Mouse (Mus musculus) granulocyte monocyte progenitor cell, adult 5-6 weeks (primary cell): ENCODE data around the gene Tmbim4. TPM values are rescaled to one million over a fixed set of nuclear protein-coding genes. Genes with fewer than 3 reads are reported as not detected.

Experiments used
- ATAC-seq: replicated peaks from 2 replicates; pipeline ENCODE4 v1.8.0; 2016; ENCODE audit warnings: mild to moderate bottlenecking, moderate TSS enrichment, inconsistent platforms; ENCODE audit not compliant: poor library complexity, severe bottlenecking
- total RNA-seq, 2 experiments: library from RNA; stranded (forward) in 1 of 2; stranded (reverse) in 1 of 2; fragments of 200-712, 200-1000 nt in 1 of 2; fragments of >200 nt in 1 of 2; fragmentation: Nextera tagmentation in 1 of 2; gene quantifications; 2 replicates each; pipeline ENCODE4 v1.2.3; 2014 to 2017

Tmbim4 gene
- total RNA-seq (2014; fragmentation: Nextera tagmentation), result 87.9 and 100 TPM in 2 replicates
- 100 and 140 TPM in 2 replicates for total RNA-seq (2017)

GRCm38 (mm10) chr10:120201131-120201921, at the start of gene Tmbim4:
TSS of gene Tmbim4 (plus strand) at chr10:120201590.
- peak; percentile 70 for ATAC-seq

- no peak for ATAC-seq
These were observed 49.7 kb upstream of the Tmbim4 start for GRCm38 (mm10) chr10:120151672-120152071.

- ATAC-seq, result no peak
These were observed 47.5 kb upstream of the Tmbim4 start for GRCm38 (mm10) chr10:120153911-120154310.

GRCm38 (mm10) chr10:120160533-120160932, 40.9 kb upstream of the Tmbim4 start:
- ATAC-seq, result no peak

- peak; percentile 18; the same call in 1 of the 2 replicates for ATAC-seq
These were observed 38.5 kb upstream of the Tmbim4 start for GRCm38 (mm10) chr10:120162840-120163239.

- ATAC-seq, result peak; percentile 87
These were observed 37.9 kb upstream of the Tmbim4 start for GRCm38 (mm10) chr10:120163490-120163889.

GRCm38 (mm10) chr10:120164931-120165792, 36.2 kb upstream of the Tmbim4 start:
- ATAC-seq, result no peak

GRCm38 (mm10) chr10:120165793-120166503, 35.4 kb upstream of the Tmbim4 start:
- no peak for ATAC-seq

- ATAC-seq, result peak; percentile 45
These were observed 33.3 kb upstream of the Tmbim4 start for GRCm38 (mm10) chr10:120168070-120168469.

GRCm38 (mm10) chr10:120169064-120169463, 32.3 kb upstream of the Tmbim4 start:
- ATAC-seq, result no peak

GRCm38 (mm10) chr10:120169841-120170240, 31.5 kb upstream of the Tmbim4 start:
- ATAC-seq, result no peak

GRCm38 (mm10) chr10:120170277-120170676, 31.1 kb upstream of the Tmbim4 start:
- ATAC-seq, result no peak

GRCm38 (mm10) chr10:120171340-120171739, 30.1 kb upstream of the Tmbim4 start:
- ATAC-seq, result no peak

GRCm38 (mm10) chr10:120174192-120174705, 27.1 kb upstream of the Tmbim4 start:
- ATAC-seq, result no peak

GRCm38 (mm10) chr10:120182887-120183286, 18.5 kb upstream of the Tmbim4 start:
- ATAC-seq, result peak; percentile 48; the same call in 1 of the 2 replicates

- peak; percentile 68; the same call in 1 of the 2 replicates for ATAC-seq
These were observed 18.0 kb upstream of the Tmbim4 start for GRCm38 (mm10) chr10:120183342-120183741.

GRCm38 (mm10) chr10:120188513-120188912, 12.9 kb upstream of the Tmbim4 start:
- ATAC-seq, result no peak

- ATAC-seq, result peak; percentile 74
These were observed 12.1 kb upstream of the Tmbim4 start for GRCm38 (mm10) chr10:120189276-120189675.

- ATAC-seq, result peak; percentile 42; the same call in 1 of the 2 replicates
These were observed 11.6 kb upstream of the Tmbim4 start for GRCm38 (mm10) chr10:120189782-120190181.

GRCm38 (mm10) chr10:120191165-120191564, 10.2 kb upstream of the Tmbim4 start:
- ATAC-seq, result peak; percentile 33; the same call in 1 of the 2 replicates
